Mouse (Mus musculus): ENCODE results near the gene Mansc1. TPM values are rescaled to one million over a fixed set of nuclear protein-coding genes. Genes with fewer than 3 reads are reported as not detected.
A peak's percentile ranks its signal among the peaks of the same experiment; 100 is the strongest.
"Not testable (repeated sequence)": the region's sequence is repeated elsewhere in the genome, so short reads cannot be mapped to it uniquely, and the experiment has no call there.

The Mansc1 gene
- polyA plus RNA-seq (2015; fragmentation: Nextera tagmentation; extraction: Ambion mirVana), result 0.77 and 0.89 TPM in 2 replicates

DNA sequence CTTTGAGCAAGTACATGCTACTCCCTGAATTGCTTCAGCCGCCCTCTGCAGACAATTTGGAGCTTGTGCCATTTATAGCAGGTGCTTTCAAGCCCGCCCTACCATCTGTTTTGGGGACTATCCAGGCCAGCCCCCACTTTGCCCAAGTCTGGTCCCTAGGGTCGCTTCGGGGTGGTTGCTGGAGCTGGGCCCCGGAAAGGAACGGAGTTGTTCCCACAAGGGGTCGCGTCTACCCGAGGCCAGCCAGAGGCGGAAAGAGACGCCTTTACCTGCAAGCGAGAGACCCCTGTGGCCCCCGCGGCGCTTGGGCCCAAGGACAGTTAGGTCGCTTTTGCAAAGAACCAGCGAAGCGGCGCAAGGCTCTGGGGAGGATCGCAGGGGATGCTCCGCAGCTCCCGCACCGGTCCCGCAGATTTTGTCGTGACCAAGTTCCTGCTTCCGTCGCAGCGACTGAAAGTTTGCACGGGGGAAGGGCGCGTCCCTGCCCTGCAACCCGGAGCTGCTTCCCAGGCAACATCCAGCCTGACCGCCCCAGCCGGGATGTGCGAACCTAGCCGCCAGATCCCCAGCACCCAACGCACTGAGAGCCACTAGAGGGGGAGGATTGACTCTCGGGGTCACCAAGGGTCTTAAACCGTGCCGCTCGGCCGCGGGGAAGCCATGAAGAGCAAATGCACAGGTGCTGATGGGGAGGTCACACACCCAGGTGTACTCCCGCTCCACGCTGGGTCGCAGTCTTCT is at the start of gene Mansc1:
Gene Mansc1 (minus strand): TSS at position 542 of the 741 bp plus-strand sequence.
- H3K4me1 ChIP-seq, result peaks cover 11% of the 10 kb centered on the region
- WGBS, result under 1% methylated on average over 46 of the region's 46 CpGs
- H3K4me3 ChIP-seq, result peak within 1 kb of the TSS; percentile 50
- H3K4me2 ChIP-seq, result peak within 1 kb of the TSS; percentile 91
- no peaks in the 10 kb centered on the region for H3K9me3 ChIP-seq (replicated peaks)
- H3K27me3 ChIP-seq, result peaks cover 10% of the 10 kb centered on the region; the same call in 1 of the 2 replicates
- H3K36me3 ChIP-seq (ENCODE audit: poor library complexity, severe bottlenecking), result no peaks in the 10 kb centered on the region
- H3K9ac ChIP-seq, result peak within 1 kb of the TSS; percentile 67
- H3K27ac ChIP-seq, result no peak within 1 kb of the TSS
- peak; percentile 55 for ATAC-seq

DNA sequence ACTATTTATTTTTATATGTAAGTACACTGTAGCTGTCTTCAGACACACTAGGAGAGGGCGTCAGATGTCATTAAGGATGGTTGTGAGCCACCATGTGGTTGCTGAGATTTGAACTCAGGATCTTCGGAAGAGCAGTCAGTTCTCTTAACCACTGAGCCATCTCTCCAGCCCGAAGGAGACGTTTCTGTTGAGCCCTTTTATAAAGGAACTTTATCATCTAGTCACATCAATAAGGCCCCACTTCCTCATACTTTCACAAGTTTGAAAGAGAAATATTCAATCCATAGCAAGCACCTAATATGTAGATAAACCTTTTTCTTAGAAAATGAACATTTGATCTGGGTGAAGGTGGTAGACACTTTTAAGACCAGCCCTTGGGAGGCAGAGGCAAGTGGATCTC is 47.0 kb upstream of the Mansc1 start:
- 96% methylated on average over 4 of the region's 4 CpGs for WGBS

DNA sequence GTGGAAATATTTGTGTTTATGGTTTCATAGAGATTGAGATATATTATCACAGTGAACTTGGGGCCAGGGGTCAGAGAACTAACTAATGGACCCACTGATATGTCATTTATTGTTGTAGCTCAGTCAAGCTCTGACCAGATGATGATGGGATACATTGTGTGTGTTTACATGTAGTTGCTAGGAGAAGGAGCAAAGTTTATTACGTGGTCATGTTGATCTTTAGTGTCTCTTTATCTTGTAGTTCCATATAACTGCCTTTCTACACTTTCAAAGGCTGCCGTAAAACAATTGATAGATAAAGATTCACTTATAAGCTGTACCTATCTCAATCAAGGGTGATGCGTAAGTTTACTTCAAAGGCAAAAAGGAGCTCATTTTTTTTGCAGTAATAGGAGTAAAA is 45.7 kb upstream of the Mansc1 start:
- Histone ChIP-seq H3K27ac (no peak overlapping the region), H3K4me1 (no peaks in the 10 kb centered on the region), H3K9ac (no peak overlapping the region), H3K36me3 (ENCODE audit: poor library complexity, severe bottlenecking) (no peaks in the 10 kb centered on the region), H3K9me3 (replicated peaks) (no peaks in the 10 kb centered on the region), H3K4me2 (no peak overlapping the region), H3K27me3 (no peaks in the 10 kb centered on the region), H3K4me3 (no peak overlapping the region)
- WGBS, result 89% methylated on average over 3 of the region's 3 CpGs
- ATAC-seq, result no peak

More for the DNA sequence above, 47.0 kb upstream of the Mansc1 start:
- H3K9me3 ChIP-seq (replicated peaks); H3K27ac ChIP-seq; H3K4me2 ChIP-seq; H3K36me3 ChIP-seq (ENCODE audit: poor library complexity, severe bottlenecking); H3K9ac ChIP-seq; H3K27me3 ChIP-seq; ATAC-seq; H3K4me1 ChIP-seq; H3K4me3 ChIP-seq: not testable (repeated sequence)

DNA sequence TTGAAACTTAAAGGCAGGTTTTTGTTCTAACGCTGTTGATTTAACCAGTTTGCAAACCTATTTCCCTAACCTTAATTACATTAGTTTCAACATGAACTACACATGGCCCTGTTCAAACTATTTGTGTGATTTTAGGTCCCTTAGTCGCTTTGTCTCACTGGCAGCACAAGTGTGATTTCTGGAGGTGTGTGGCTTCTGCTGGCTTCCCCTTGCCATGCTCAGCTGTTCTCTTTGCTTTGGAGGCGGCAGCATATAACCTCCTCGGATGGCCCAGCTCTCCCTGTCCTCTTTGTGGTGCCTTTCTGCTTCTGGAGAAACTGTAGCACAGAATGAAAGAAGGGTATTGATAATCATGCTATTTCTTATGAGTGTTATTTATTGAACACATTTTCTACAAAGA is 45.2 kb upstream of the Mansc1 start:
- Histone ChIP-seq H3K4me1 (no peaks in the 10 kb centered on the region), H3K4me2 (no peak overlapping the region), H3K36me3 (ENCODE audit: poor library complexity, severe bottlenecking) (no peaks in the 10 kb centered on the region), H3K27ac (no peak overlapping the region), H3K27me3 (no peaks in the 10 kb centered on the region), H3K4me3 (no peak overlapping the region), H3K9ac (no peak overlapping the region), H3K9me3 (replicated peaks) (no peaks in the 10 kb centered on the region)
- 86% methylated on average over 4 of the region's 4 CpGs for WGBS
- ATAC-seq, result no peak

DNA sequence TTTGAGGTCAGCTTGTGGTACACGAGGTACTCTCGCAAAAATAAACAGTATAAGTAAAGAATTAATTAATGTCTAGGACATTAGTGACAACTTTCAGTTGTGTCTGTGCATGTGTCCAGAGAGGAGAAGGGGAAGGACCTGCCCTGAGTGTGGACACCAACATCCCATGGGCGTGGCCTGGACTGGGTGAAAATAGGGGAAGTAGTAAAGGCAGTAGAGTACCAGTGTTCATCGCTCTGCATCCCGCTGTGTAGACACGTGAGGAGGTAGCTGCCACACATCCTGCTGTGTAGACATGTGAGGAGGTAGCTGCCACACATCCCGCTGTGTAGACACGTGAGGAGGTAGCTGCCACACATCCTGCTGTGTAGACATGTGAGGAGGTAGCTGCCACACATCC is 41.4 kb upstream of the Mansc1 start:
- not testable (repeated sequence) for H3K27ac ChIP-seq; H3K4me2 ChIP-seq; H3K9ac ChIP-seq; ATAC-seq; H3K36me3 ChIP-seq (ENCODE audit: poor library complexity, severe bottlenecking); H3K27me3 ChIP-seq; H3K4me1 ChIP-seq; H3K4me3 ChIP-seq; H3K9me3 ChIP-seq (replicated peaks)
- WGBS, result 87% methylated on average over 8 of the region's 8 CpGs

DNA sequence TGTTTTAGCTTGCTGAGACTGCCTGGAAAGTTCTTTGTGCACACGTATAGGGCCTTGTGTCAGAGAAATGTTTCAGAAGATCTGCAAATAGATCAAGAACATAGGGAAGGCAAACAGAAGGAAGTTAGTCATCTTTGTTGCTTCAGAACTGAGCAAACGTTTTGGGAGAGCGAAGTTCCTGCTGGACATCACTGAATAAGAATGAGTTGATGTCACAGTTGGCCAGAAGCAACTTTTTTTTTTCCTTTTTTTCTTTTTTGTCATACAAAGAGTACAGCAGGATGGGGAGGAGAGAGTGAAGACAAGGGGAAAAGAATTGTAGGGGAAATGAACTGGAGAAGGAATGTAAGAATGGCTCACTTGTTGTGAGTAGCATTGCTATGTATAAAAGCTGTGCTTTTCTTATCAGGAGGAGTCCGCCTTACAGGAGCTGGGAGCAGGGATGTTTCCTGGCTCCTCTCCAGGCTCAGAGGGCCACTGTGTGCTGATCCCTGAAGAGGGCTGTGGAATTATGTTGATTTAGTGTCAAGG is 38.7 kb upstream of the Mansc1 start:
- no peaks in the 10 kb centered on the region for H3K9me3 ChIP-seq (replicated peaks)
- H3K36me3 ChIP-seq (ENCODE audit: poor library complexity, severe bottlenecking), result no peaks in the 10 kb centered on the region
- 53% methylated on average over 4 of the region's 4 CpGs for WGBS
- H3K9ac ChIP-seq, result no peak overlapping the region
- no peaks in the 10 kb centered on the region for H3K27me3 ChIP-seq
- H3K27ac ChIP-seq, result no peak overlapping the region
- H3K4me1 ChIP-seq, result peaks cover 7% of the 10 kb centered on the region
- no peak for ATAC-seq
- H3K4me2 ChIP-seq, result no peak overlapping the region
- no peak overlapping the region for H3K4me3 ChIP-seq

DNA sequence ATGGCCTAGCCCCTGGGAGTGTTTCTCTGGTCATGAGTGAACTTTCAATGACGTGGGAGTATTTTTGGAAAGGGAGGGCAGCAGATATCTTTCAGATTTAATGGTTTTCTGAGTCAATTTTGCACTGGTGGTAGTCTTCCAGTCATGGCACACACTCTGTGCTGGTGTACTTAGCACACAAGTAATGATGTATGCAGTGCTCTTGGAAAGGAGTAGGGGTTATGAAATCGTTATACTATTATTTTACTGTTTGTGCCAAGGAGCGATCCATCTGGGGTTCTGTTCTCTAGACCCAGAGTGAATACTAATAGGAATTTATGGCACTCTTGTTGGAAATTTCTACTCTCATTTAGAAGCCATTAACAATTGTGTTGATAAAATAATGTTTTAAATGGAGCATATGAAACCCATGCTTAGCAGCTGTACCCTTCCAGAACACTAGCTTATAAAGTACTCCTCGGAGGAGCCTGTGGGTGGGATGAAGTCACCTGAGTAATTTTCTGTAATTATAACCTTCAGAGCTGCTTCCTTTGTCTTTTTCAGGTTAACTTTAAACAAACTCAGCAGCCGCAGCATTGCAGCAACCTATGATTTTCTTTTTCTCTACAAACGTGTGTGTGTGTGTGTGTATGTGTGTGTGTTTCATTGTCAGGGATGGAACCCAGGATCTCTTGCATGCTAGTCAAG is 37.0 kb upstream of the Mansc1 start:
- H3K4me1 ChIP-seq, result peaks cover 7% of the 10 kb centered on the region
- H3K27ac ChIP-seq, result no peak overlapping the region
- no peak overlapping the region for H3K9ac ChIP-seq
- H3K36me3 ChIP-seq (ENCODE audit: poor library complexity, severe bottlenecking), result no peaks in the 10 kb centered on the region
- H3K27me3 ChIP-seq, result no peaks in the 10 kb centered on the region
- no peak overlapping the region for H3K4me2 ChIP-seq
- no peak overlapping the region for H3K4me3 ChIP-seq
- no peaks in the 10 kb centered on the region for H3K9me3 ChIP-seq (replicated peaks)
- ATAC-seq, result no peak
- 82% methylated on average over 6 of the region's 6 CpGs for WGBS

DNA sequence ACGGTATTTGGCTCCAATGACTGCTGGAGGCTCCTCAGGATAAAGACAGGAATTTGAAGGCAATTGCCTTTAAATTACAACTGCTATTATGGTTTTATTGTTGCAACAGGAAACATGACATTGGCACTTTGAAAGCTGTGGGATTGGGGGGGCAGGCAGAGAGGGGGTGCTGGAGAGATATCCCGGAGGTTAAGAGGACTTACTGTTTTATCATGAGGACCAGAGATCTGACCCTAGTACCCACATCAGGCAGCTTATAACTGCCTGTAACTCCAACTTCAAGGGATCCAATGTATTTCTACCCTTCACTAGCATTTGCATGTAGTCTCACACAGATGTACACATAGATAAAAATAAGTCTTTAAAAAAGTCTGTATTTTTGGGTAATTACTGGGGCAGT is 36.2 kb upstream of the Mansc1 start:
- ATAC-seq, result no peak
- Histone ChIP-seq H3K4me2 (no peak overlapping the region), H3K4me3 (no peak overlapping the region), H3K27me3 (no peaks in the 10 kb centered on the region), H3K9me3 (replicated peaks) (no peaks in the 10 kb centered on the region), H3K27ac (no peak overlapping the region), H3K4me1 (peaks cover 7% of the 10 kb centered on the region), H3K9ac (no peak overlapping the region), H3K36me3 (ENCODE audit: poor library complexity, severe bottlenecking) (no peaks in the 10 kb centered on the region)
- 85% methylated on average over 2 of the region's 2 CpGs for WGBS

DNA sequence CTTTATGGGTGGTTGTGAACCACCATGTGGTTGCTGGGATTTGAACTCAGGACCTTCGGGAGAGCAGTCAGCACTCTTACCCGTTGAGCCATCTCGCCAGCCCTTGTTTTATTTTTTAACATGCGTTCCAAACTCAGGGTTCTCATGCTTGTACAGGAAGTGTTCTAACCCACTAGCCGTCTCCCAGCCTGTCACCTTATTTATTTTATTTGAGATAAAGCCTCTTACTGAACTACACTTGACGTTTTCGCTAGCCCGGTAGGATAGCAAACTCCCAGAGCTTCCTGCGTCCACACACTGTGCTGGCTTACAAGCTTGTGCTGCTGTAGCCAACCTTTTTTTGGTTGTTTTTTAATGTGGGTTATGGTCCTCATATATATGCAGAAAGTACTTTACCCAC is 33.5 kb upstream of the Mansc1 start:
- H3K9ac ChIP-seq, result no peak overlapping the region
- H3K27ac ChIP-seq, result no peak overlapping the region
- H3K9me3 ChIP-seq (replicated peaks), result no peaks in the 10 kb centered on the region
- no peaks in the 10 kb centered on the region for H3K27me3 ChIP-seq
- no peak overlapping the region for H3K4me3 ChIP-seq
- no peaks in the 10 kb centered on the region for H3K36me3 ChIP-seq (ENCODE audit: poor library complexity, severe bottlenecking)
- no peak for ATAC-seq
- WGBS, result 88% methylated on average over 9 of the region's 9 CpGs
- H3K4me2 ChIP-seq, result no peak overlapping the region
- H3K4me1 ChIP-seq, result peaks cover 1% of the 10 kb centered on the region

DNA sequence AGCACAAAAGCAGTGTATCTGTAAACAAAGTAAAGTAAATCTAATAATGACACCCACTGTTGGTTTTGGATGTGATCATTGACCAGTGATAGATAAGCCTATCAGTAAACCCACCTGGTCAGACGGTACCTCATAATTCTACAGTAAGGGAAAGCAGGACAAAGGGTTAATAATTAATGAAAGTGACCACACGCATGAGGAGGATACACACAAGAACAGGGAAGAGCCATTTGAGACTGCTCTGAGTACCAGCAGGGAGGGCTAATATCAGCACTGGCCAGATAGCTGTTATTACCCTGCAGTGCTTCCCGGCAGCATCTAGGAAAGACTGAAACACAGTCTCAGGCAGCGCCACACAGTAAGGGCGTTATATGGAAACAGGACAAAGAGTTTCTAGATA is 32.3 kb upstream of the Mansc1 start:
- no peaks in the 10 kb centered on the region for H3K9me3 ChIP-seq (replicated peaks)
- H3K36me3 ChIP-seq (ENCODE audit: poor library complexity, severe bottlenecking), result no peaks in the 10 kb centered on the region
- no peaks in the 10 kb centered on the region for H3K4me1 ChIP-seq
- H3K27ac ChIP-seq, result no peak overlapping the region
- no peak overlapping the region for H3K9ac ChIP-seq
- H3K27me3 ChIP-seq, result no peaks in the 10 kb centered on the region
- no peak overlapping the region for H3K4me2 ChIP-seq
- 90% methylated on average over 5 of the region's 5 CpGs for WGBS
- H3K4me3 ChIP-seq, result no peak overlapping the region
- ATAC-seq, result no peak

DNA sequence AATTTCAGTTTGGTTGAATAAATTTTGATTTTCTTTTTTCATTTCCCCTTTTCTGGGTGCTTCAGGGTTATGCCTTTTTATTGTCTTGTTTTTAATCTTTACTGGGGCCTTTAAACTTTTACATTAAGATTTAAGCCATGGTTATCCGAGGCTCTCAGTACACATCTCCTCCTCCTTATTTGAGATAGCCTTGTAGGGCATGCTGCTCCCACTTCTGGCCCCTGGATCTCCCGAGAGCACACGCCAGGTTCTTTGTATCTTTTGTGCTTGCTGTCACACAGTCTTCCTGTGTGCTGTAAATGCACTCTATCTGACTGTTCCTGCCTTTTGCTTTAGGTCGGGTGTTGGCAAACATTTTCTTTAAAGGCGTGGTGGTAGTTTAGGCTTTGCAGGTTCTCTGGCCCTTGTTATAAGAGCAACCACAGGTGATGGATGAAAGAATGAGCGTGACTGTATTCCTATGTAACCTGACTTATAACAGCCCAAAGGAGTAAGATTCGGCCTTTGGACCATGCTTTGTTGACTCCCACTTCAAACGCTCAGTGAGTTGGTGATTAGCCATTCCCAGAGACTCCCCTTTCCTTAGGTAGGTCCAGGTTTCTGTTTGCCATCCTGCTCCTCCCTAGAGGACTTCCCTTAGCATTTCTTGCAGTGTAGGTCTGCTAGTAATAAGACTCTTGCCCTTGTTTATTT is 28.6 kb upstream of the Mansc1 start:
- Histone ChIP-seq H3K4me3 (no peak overlapping the region), H3K4me2 (no peak overlapping the region), H3K27ac (no peak overlapping the region), H3K9me3 (replicated peaks) (no peaks in the 10 kb centered on the region), H3K9ac (no peak overlapping the region), H3K27me3 (no peaks in the 10 kb centered on the region), H3K4me1 (no peaks in the 10 kb centered on the region), H3K36me3 (ENCODE audit: poor library complexity, severe bottlenecking) (no peaks in the 10 kb centered on the region)
- 75% methylated on average over 8 of the region's 8 CpGs for WGBS
- ATAC-seq, result no peak

Measured in forebrain, embryonic 13.5 days (tissue).